Mouse (Mus musculus) kidney, embryonic 16.5 days (tissue): ENCODE measurements around the gene Ipo11. TPM values are rescaled to one million over a fixed set of nuclear protein-coding genes. Genes with fewer than 3 reads are reported as not detected.

Experiments
- ATAC-seq: fragments of 200-750 bp; cut with Nextera tagmentation; 2 replicates; pipeline ENCODE4 v1.8.0; 2017; ENCODE audit warnings: moderate TSS enrichment; ENCODE audit not compliant: low FRiP score, low TSS enrichment
- H3K27ac ChIP-seq: fragments of 300-500 bp; sonication (generic); 2 replicates; pipeline ENCODE4 v1.5.1; 2014; ENCODE audit warnings: low read length
- H3K27me3 ChIP-seq: fragments of 300-500 bp; sonication (generic); 2 replicates; pipeline ENCODE4 v1.6.1; 2014; ENCODE audit warnings: low read length, control low read depth, mixed read lengths; ENCODE audit not compliant: insufficient read depth
- H3K36me3 ChIP-seq: fragments of 300-500 bp; sonication (generic); 2 replicates; pipeline ENCODE4 v1.6.1; 2014; ENCODE audit warnings: low read length, control low read depth, mixed read lengths; ENCODE audit not compliant: insufficient read depth
- H3K4me1 ChIP-seq: fragments of 300-500 bp; sonication (generic); 2 replicates; pipeline ENCODE4 v1.6.1; 2014; ENCODE audit warnings: low read length, control low read depth, mixed read lengths; ENCODE audit not compliant: insufficient read depth
- H3K4me2 ChIP-seq: fragments of 300-500 bp; sonication (generic); replicated peaks from 2 replicates; pipeline ENCODE4 v1.6.1; 2014; ENCODE audit warnings: low read depth, low read length
- H3K4me3 ChIP-seq: fragments of 300-500 bp; sonication (generic); 2 replicates; pipeline ENCODE4 v1.5.1; 2014; ENCODE audit warnings: mild to moderate bottlenecking, low read length
- H3K9ac ChIP-seq: fragments of 300-500 bp; sonication (generic); replicated peaks from 2 replicates; pipeline ENCODE4 v1.6.1; 2014; ENCODE audit warnings: low read length
- H3K9me3 ChIP-seq: fragments of 300-500 bp; sonication (generic); 2 replicates; pipeline ENCODE4 v1.6.1; 2016; ENCODE audit warnings: low read length, control low read depth
- WGBS: fragments of 180-500 bp; shearing (Covaris S2); extraction: QIAGEN DNeasy Blood & Tissue Kit; methylation state at CpG from one replicate; pipeline ENCODE4 v1.1.7; 2014; 5-methylcytosine and 5-hydroxymethylcytosine counted together
- polyA plus RNA-seq: library from polyadenylated mRNA; unstranded; fragments of >200 nt; fragmentation: Nextera tagmentation; extraction: Ambion mirVana; gene quantifications from 2 replicates; pipeline ENCODE4 v1.2.1, GENCODE M21; 2015

Gene Ipo11
- polyA plus RNA-seq, result 78.2 and 79.0 TPM in 2 replicates

GRCm38 (mm10) chr13:106936256-106937137, at the start of gene Ipo11:
Ipo11 (minus strand) TSS chr13:106936958.
- peak; percentile 98 for ATAC-seq
- WGBS, result under 1% methylated on average over 83 of the region's 84 CpGs
- H3K9ac ChIP-seq, result peak within 1 kb of the TSS; percentile 95
- H3K4me1 ChIP-seq, result peaks cover 5% of the 10 kb centered on the region
- H3K4me3 ChIP-seq, result peak within 1 kb of the TSS; percentile 99
- peak within 1 kb of the TSS; percentile 85 for H3K27ac ChIP-seq
- no peaks in the 10 kb centered on the region for H3K27me3 ChIP-seq
- peak within 1 kb of the TSS; percentile 60 for H3K4me2 ChIP-seq
- H3K9me3 ChIP-seq, result 0 out of 2 replicates have a peak, but pooled peaks cover 3% of the 10 kb centered on the region
- H3K36me3 ChIP-seq, result no peaks in the 10 kb centered on the region

- 84% methylated on average over 4 of the region's 4 CpGs for WGBS
- peaks cover 35% of the 10 kb centered on the region for H3K36me3 ChIP-seq
- no peak for ATAC-seq
Measured at GRCm38 (mm10) chr13:106961496-106961895, 24.7 kb upstream of the Ipo11 start.

GRCm38 (mm10) chr13:106960557-106960956, 23.8 kb upstream of the Ipo11 start:
- peaks cover 41% of the 10 kb centered on the region for H3K36me3 ChIP-seq
- no peak for ATAC-seq

More at GRCm38 (mm10) chr13:106961496-106961895, 24.7 kb upstream of the Ipo11 start:
- no peak overlapping the region for H3K27ac ChIP-seq
- H3K9me3 ChIP-seq, result no peaks in the 10 kb centered on the region
- no peak overlapping the region for H3K4me2 ChIP-seq
- H3K4me1 ChIP-seq, result no peaks in the 10 kb centered on the region
- no peak overlapping the region for H3K9ac ChIP-seq
- no peaks in the 10 kb centered on the region for H3K27me3 ChIP-seq
- H3K4me3 ChIP-seq, result no peak overlapping the region

GRCm38 (mm10) chr13:106958286-106958685, 21.5 kb upstream of the Ipo11 start:
- no peaks in the 10 kb centered on the region for H3K4me1 ChIP-seq
- no peaks in the 10 kb centered on the region for H3K9me3 ChIP-seq
- H3K27me3 ChIP-seq, result no peaks in the 10 kb centered on the region
- H3K27ac ChIP-seq, result no peak overlapping the region
- no peak overlapping the region for H3K4me3 ChIP-seq
- peaks cover 44% of the 10 kb centered on the region for H3K36me3 ChIP-seq
- H3K4me2 ChIP-seq, result no peak overlapping the region
- no peak for ATAC-seq
- no peak overlapping the region for H3K9ac ChIP-seq
- 87% methylated on average over 3 of the region's 3 CpGs for WGBS

More at GRCm38 (mm10) chr13:106960557-106960956, 23.8 kb upstream of the Ipo11 start:
- no peak overlapping the region for H3K4me2 ChIP-seq
- no peak overlapping the region for H3K27ac ChIP-seq
- WGBS, result 95% methylated on average over 3 of the region's 3 CpGs
- H3K9ac ChIP-seq, result no peak overlapping the region
- H3K9me3 ChIP-seq, result no peaks in the 10 kb centered on the region
- H3K27me3 ChIP-seq, result no peaks in the 10 kb centered on the region
- H3K4me1 ChIP-seq, result no peaks in the 10 kb centered on the region
- no peak overlapping the region for H3K4me3 ChIP-seq

GRCm38 (mm10) chr13:106957554-106957953, 20.8 kb upstream of the Ipo11 start:
- H3K4me1 ChIP-seq, result no peaks in the 10 kb centered on the region
- H3K36me3 ChIP-seq, result peaks cover 40% of the 10 kb centered on the region

GRCm38 (mm10) chr13:106954880-106955279, 18.1 kb upstream of the Ipo11 start:
- Histone ChIP-seq H3K4me1 (no peaks in the 10 kb centered on the region), H3K27me3 (no peaks in the 10 kb centered on the region), H3K9me3 (no peaks in the 10 kb centered on the region), H3K36me3 (peaks cover 46% of the 10 kb centered on the region), H3K4me3 (no peak overlapping the region), H3K9ac (no peak overlapping the region), H3K4me2 (no peak overlapping the region), H3K27ac (no peak overlapping the region)
- WGBS, result 90% methylated on average over 3 of the region's 3 CpGs
- no peak for ATAC-seq

More at GRCm38 (mm10) chr13:106957554-106957953, 20.8 kb upstream of the Ipo11 start:
- no peaks in the 10 kb centered on the region for H3K9me3 ChIP-seq
- no peaks in the 10 kb centered on the region for H3K27me3 ChIP-seq
- ATAC-seq, result no peak
- H3K9ac ChIP-seq, result no peak overlapping the region
- no peak overlapping the region for H3K4me3 ChIP-seq
- no peak overlapping the region for H3K27ac ChIP-seq
- WGBS, result 86% methylated on average over 4 of the region's 4 CpGs
- no peak overlapping the region for H3K4me2 ChIP-seq

- Histone ChIP-seq H3K36me3 (peaks cover 20% of the 10 kb centered on the region), H3K4me2 (peak overlapping the region; percentile 74), H3K4me1 (peaks cover 11% of the 10 kb centered on the region), H3K27ac (no peak overlapping the region), H3K9ac (peak overlapping the region; percentile 92), H3K27me3 (no peaks in the 10 kb centered on the region), H3K4me3 (peak overlapping the region; percentile 97), H3K9me3 (no peaks in the 10 kb centered on the region)
- ATAC-seq, result no peak
- 5% methylated on average over 6 of the region's 6 CpGs for WGBS
Measured at GRCm38 (mm10) chr13:106947583-106947982, 10.8 kb upstream of the Ipo11 start.

GRCm38 (mm10) chr13:106946594-106947540, 10.1 kb upstream of the Ipo11 start, which contains the start of gene Dimt1:
Dimt1 (plus strand) TSS chr13:106947127.
- WGBS, result under 1% methylated on average over 68 of the region's 68 CpGs
- H3K9ac ChIP-seq, result peak within 1 kb of the TSS; percentile 92
- no peaks in the 10 kb centered on the region for H3K9me3 ChIP-seq
- H3K4me2 ChIP-seq, result peak within 1 kb of the TSS; percentile 74
- ATAC-seq, result peak; percentile 99
- peak within 1 kb of the TSS; percentile 97 for H3K4me3 ChIP-seq
- peaks cover 11% of the 10 kb centered on the region for H3K4me1 ChIP-seq
- peaks cover 16% of the 10 kb centered on the region for H3K36me3 ChIP-seq
- H3K27ac ChIP-seq, result peak within 1 kb of the TSS; percentile 94
- H3K27me3 ChIP-seq, result no peaks in the 10 kb centered on the region

GRCm38 (mm10) chr13:106945518-106945917, 8.8 kb upstream of the Ipo11 start:
- H3K27me3 ChIP-seq, result no peaks in the 10 kb centered on the region
- H3K4me1 ChIP-seq, result peaks cover 11% of the 10 kb centered on the region
- H3K27ac ChIP-seq, result no peak overlapping the region
- no peak overlapping the region for H3K4me2 ChIP-seq
- 0 out of 2 replicates have a peak, but pooled peaks cover 4% of the 10 kb centered on the region for H3K9me3 ChIP-seq
- ATAC-seq, result no peak
- no peak overlapping the region for H3K4me3 ChIP-seq
- H3K36me3 ChIP-seq, result peaks cover 10% of the 10 kb centered on the region
- H3K9ac ChIP-seq, result no peak overlapping the region
- WGBS, result 84% methylated on average over 9 of the region's 9 CpGs
